Comparison of ENCODE assay signal across 12 mouse cellular contexts in genomic region chr1:170392771-170393728, GRCm38 (mm10).
DNase-seq lines count a peak whose midpoint lies in the region; ATAC-seq lines count a peak whose summit lies in the region.
"Had no signal": no experiment of that assay in that cellular context is flagged by ENCODE, and none has a peak within 500 bp of the region (broad histone marks: within the 10 kb centered on the region; RNA-seq: fewer than 3 reads in every experiment).

No protein-coding gene starts in this region.

- no peak overlapping the region for H3K4me3 ChIP-seq in limb, embryonic 15.5 days
- H3K4me3 ChIP-seq in midbrain, embryonic 16.5 days (ENCODE audit: low read depth, low read length), result no peak overlapping the region

- H3K4me1 ChIP-seq in limb, embryonic 15.5 days, result peaks cover 11% of the 10 kb centered on the region
- H3K4me1 ChIP-seq in midbrain, embryonic 16.5 days (ENCODE audit: control insufficient read depth, insufficient read depth, low read length), result no peaks in the 10 kb centered on the region

- no peak overlapping the region for H3K9ac ChIP-seq in limb, embryonic 15.5 days
- no peak overlapping the region for H3K9ac ChIP-seq in midbrain, embryonic 16.5 days (ENCODE audit: low read depth, low read length)

- ATAC-seq in limb, embryonic 15.5 days (ENCODE audit: insufficient number of reproducible peaks, low FRiP score, low TSS enrichment, low read depth), result peak; percentile 61; the same call in 1 of the 2 replicates
- no peak for ATAC-seq in midbrain, embryonic 16.5 days

- intact Hi-C loops in heart, postnatal 10 days (cut with DNase I), result no loop called here

- H3K4me2 ChIP-seq in limb, embryonic 15.5 days, result no peak overlapping the region
- no peak overlapping the region for H3K4me2 ChIP-seq in midbrain, embryonic 16.5 days (ENCODE audit: low read length)

- DNase-seq in ovary, adult 18-20 months (ENCODE audit: low spot score), result peak; percentile 56
- DNase-seq in ovary, postnatal 10 days (ENCODE audit: low spot score), result no peak
- DNase-seq in heart, postnatal 10 days, result peak; percentile 63 to 72
- DNase-seq in urinary bladder, postnatal 25 days (ENCODE audit: low spot score), result peak; percentile 49
- DNase-seq in left cerebral cortex, adult 18-20 months (ENCODE audit: low spot score in 2 of 2), result no peak
- no peak for DNase-seq in layer of hippocampus, postnatal 14 days (ENCODE audit: low spot score in 2 of 2)
- DNase-seq: cerebellum, adult 9-10 months; gastrocnemius, postnatal 36 days; right cerebral cortex, adult 18-20 months had no signal

- H3K36me3 ChIP-seq in limb, embryonic 15.5 days, result no peaks in the 10 kb centered on the region
- H3K36me3 ChIP-seq in midbrain, embryonic 16.5 days (ENCODE audit: control insufficient read depth, insufficient read depth, low read length), result no peaks in the 10 kb centered on the region

- peak overlapping the region; percentile 69 for H3K27ac ChIP-seq in limb, embryonic 15.5 days
- H3K27ac ChIP-seq in midbrain, embryonic 16.5 days (ENCODE audit: low read length), result no peak overlapping the region
- H3K27ac ChIP-seq: macrophage had no signal

- WGBS in limb, embryonic 15.5 days, result 62% methylated on average over 14 of the region's 14 CpGs
- 88% methylated on average over 14 of the region's 14 CpGs for WGBS in midbrain, embryonic 16.5 days

- H3K27me3 ChIP-seq in limb, embryonic 15.5 days, result no peaks in the 10 kb centered on the region
- no peaks in the 10 kb centered on the region for H3K27me3 ChIP-seq in midbrain, embryonic 16.5 days (ENCODE audit: control insufficient read depth, insufficient read depth, low read depth, low read length)

- H3K9me3 ChIP-seq in limb, embryonic 15.5 days, result no peaks in the 10 kb centered on the region
- H3K9me3 ChIP-seq in midbrain, embryonic 16.5 days (replicated peaks; ENCODE audit: control insufficient read depth, low read length, poor library complexity, severe bottlenecking), result no peaks in the 10 kb centered on the region

Comparison
In these comparisons a context has a peak if more than half of its experiments do, and no peak if none do; other contexts are left out.
1. DNase-seq: peak in ovary, adult 18-20 months (single experiment), heart, postnatal 10 days (2 of 2) and urinary bladder, postnatal 25 days (single experiment); none in ovary, postnatal 10 days (single experiment), left cerebral cortex, adult 18-20 months (0 of 2) and layer of hippocampus, postnatal 14 days (0 of 2).